Mouse (Mus musculus): ENCODE results near the gene Lck.

DNA sequence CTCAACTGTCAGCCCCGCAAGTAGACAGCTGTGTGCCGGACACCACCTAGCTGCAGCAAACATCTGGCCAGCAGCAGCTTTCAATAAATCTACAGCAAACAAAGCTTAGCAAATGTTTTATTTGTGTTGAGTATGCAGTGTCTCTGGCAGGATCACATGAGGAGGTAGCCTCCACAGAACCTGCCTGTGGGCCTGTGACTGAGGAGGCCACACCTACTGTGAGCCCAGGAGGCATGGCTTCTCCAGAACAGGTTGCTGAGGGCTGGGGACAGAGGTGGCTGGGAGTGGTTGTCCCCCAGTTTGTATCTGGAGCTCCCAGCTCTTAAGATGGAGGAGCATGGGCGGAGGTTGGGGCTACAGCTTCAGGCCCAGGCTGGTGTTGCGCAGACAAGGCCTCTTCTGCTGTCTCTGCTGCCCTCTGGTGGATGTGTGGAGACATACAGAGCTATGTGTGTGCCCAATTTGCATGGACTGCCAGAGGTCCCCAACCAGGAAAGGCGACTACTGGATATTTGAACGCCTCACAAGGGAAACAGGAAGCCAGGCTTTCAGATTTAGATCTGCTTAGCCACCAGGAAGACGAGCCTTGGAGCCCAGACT lies 35.1 kb upstream of the Lck start:
- TF ChIP-seq CTCF (conservative IDR thresholded peaks at IDR 0.05; ENCODE audit: insufficient read depth, insufficient read length, low read depth, low read length) = peak; percentile 97
- no peak for TF ChIP-seq POLR2A (IDR thresholded peaks at IDR 0.05; ENCODE audit: low read depth, low read length)
